Mouse (Mus musculus) forebrain, embryonic 13.5 days (tissue): ENCODE measurements at regions not wholly inside any gene's neighbourhood (a gene's known extent, or its start where the extent isn't known, plus 50 kb on each side); places are given as distances from the start of the nearest gene placed in this dataset.

Source experiments
- ATAC-seq: fragments of 200-750 bp; cut with Nextera tagmentation; 2 replicates; pipeline ENCODE4 v1.8.0; 2017
- H3K27ac ChIP-seq: fragments of 300-500 bp; sonication (generic); 2 replicates; pipeline ENCODE4 v1.5.1; 2015; ENCODE audit warnings: inconsistent platforms, mild to moderate bottlenecking, moderate library complexity
- H3K27me3 ChIP-seq: fragments of 300-500 bp; sonication (generic); 2 replicates; pipeline ENCODE4 v1.6.1; 2015; ENCODE audit warnings: mild to moderate bottlenecking, inconsistent platforms
- H3K36me3 ChIP-seq: fragments of 300-500 bp; sonication (generic); 2 replicates; pipeline ENCODE4 v1.6.1; 2015; ENCODE audit warnings: mild to moderate bottlenecking, inconsistent platforms; ENCODE audit not compliant: poor library complexity, severe bottlenecking
- H3K4me1 ChIP-seq: fragments of 300-500 bp; sonication (generic); 2 replicates; pipeline ENCODE4 v1.6.1; 2015; ENCODE audit warnings: inconsistent platforms
- H3K4me2 ChIP-seq: fragments of 300-500 bp; sonication (generic); 2 replicates; pipeline ENCODE4 v1.6.1; 2015; ENCODE audit warnings: inconsistent platforms, mild to moderate bottlenecking, moderate library complexity
- H3K4me3 ChIP-seq: fragments of 300-500 bp; sonication (generic); 2 replicates; pipeline ENCODE4 v1.5.1; 2015; ENCODE audit warnings: mild to moderate bottlenecking, inconsistent platforms
- H3K9ac ChIP-seq: fragments of 300-500 bp; sonication (generic); 2 replicates; pipeline ENCODE4 v1.6.1; 2015; ENCODE audit warnings: mild to moderate bottlenecking, inconsistent platforms
- H3K9me3 ChIP-seq: fragments of 300-500 bp; sonication (generic); replicated peaks from 2 replicates; pipeline ENCODE4 v1.6.1; 2016; ENCODE audit warnings: inconsistent platforms
- WGBS: fragments of 180-500 bp; shearing (Covaris S2); methylation state at CpG from one replicate; pipeline ENCODE4 v1.1.7; 2015; 5-methylcytosine and 5-hydroxymethylcytosine counted together

DNA sequence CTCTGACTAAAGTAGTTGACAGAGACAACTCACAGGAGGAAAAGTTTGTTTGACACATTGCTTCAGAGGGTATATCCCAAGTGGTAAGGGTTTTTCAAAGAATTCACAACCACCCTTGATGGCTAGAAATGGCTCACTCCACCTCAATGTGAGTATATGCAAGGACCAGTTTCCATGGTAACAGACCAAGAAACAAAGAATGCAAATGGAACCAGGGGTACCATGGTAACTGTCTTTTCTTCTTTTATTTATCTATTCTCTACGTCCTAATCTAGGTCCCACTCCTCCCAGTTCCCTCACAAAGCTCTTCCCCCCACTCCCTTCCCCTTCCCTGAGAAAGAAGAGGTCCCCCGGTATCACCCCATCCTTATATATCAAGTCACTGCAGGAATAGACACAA lies 57.5 kb downstream of the Ins1 start:
- 18% methylated on average over 2 of the region's 2 CpGs for WGBS
- Histone ChIP-seq H3K9me3 (no peaks in the 10 kb centered on the region), H3K4me3 (no peak overlapping the region), H3K27ac (no peak overlapping the region), H3K9ac (no peak overlapping the region), H3K4me1 (no peaks in the 10 kb centered on the region), H3K4me2 (no peak overlapping the region), H3K36me3 (no peaks in the 10 kb centered on the region), H3K27me3 (no peaks in the 10 kb centered on the region)
- peak; percentile 27; the same call in 1 of the 2 replicates for ATAC-seq

GRCm38 (mm10) chr19:52331398-52331797 lies 67.3 kb downstream of the Ins1 start:
- WGBS, result 96% methylated on average over 1 of the region's 1 CpGs
- Histone ChIP-seq H3K36me3 (no peaks in the 10 kb centered on the region), H3K4me1 (no peaks in the 10 kb centered on the region)

GRCm38 (mm10) chr19:52355175-52355574 lies 91.1 kb downstream of the Ins1 start:
- WGBS, result 97% methylated on average over 2 of the region's 2 CpGs
- H3K36me3 ChIP-seq, result no peaks in the 10 kb centered on the region
- no peak overlapping the region for H3K4me2 ChIP-seq
- H3K27me3 ChIP-seq, result no peaks in the 10 kb centered on the region
- no peak overlapping the region for H3K9ac ChIP-seq
- H3K4me3 ChIP-seq, result no peak overlapping the region
- ATAC-seq, result no peak
- no peak overlapping the region for H3K27ac ChIP-seq
- no peaks in the 10 kb centered on the region for H3K9me3 ChIP-seq
- H3K4me1 ChIP-seq, result no peaks in the 10 kb centered on the region

More at GRCm38 (mm10) chr19:52331398-52331797, 67.3 kb downstream of the Ins1 start:
- no peak for ATAC-seq
- Histone ChIP-seq H3K4me2 (no peak overlapping the region), H3K9ac (no peak overlapping the region), H3K27me3 (no peaks in the 10 kb centered on the region), H3K9me3 (no peaks in the 10 kb centered on the region), H3K4me3 (no peak overlapping the region), H3K27ac (no peak overlapping the region)

GRCm38 (mm10) chr19:52374892-52375578 lies 110.9 kb downstream of the Ins1 start:
- Histone ChIP-seq H3K27me3 (no peaks in the 10 kb centered on the region), H3K4me1 (no peaks in the 10 kb centered on the region), H3K9ac (no peak overlapping the region), H3K9me3 (no peaks in the 10 kb centered on the region), H3K36me3 (no peaks in the 10 kb centered on the region), H3K4me2 (no peak overlapping the region), H3K27ac (no peak overlapping the region), H3K4me3 (no peak overlapping the region)
- WGBS, result 85% methylated on average over 4 of the region's 4 CpGs
- no peak for ATAC-seq

DNA sequence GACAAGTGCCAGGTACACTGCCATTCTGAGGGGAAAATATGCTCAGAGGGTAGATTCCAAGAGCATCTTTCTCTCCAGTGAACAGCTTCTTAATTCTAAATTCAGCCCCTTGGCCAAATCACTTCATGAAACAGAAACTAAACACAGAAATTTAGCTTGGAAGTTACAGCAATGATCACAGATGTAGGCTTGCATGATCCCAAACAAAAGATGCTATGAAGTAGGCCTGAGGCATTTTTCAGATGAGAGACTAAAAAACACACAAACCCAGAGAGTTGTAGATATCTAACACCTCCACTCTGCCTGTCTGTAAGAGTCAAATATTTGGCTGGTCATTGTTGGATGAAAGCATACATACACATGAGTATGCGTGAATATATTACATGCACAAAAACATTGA lies 142.6 kb downstream of the Ins1 start:
- Histone ChIP-seq H3K27me3 (no peaks in the 10 kb centered on the region), H3K36me3 (no peaks in the 10 kb centered on the region), H3K9ac (no peak overlapping the region), H3K4me2 (no peak overlapping the region), H3K27ac (no peak overlapping the region), H3K4me1 (no peaks in the 10 kb centered on the region), H3K9me3 (no peaks in the 10 kb centered on the region), H3K4me3 (no peak overlapping the region)
- ATAC-seq, result no peak
- WGBS, result 88% methylated on average over 1 of the region's 1 CpGs

DNA sequence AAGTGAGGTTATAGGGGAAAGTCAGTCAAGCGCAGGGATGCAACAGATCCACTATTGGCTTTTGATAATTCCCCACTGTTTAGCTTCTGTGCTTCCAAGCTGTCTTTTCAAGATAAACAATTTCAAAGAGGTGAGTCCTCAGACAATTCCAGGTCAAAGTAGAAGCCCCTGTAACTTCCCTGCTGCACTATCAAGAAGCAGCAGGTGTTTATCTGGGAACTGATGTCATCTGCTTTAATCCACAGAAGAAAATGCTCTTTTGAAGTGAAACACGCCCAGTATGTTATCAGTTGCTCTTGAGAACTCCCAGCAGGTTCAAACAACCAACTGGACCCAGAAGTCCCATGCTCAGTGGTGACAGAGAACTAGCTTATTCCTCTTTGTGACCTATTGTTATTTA lies 164.7 kb downstream of the Ins1 start:
- no peaks in the 10 kb centered on the region for H3K9me3 ChIP-seq
- no peak overlapping the region for H3K4me3 ChIP-seq
- H3K27me3 ChIP-seq, result no peaks in the 10 kb centered on the region
- no peaks in the 10 kb centered on the region for H3K4me1 ChIP-seq
- no peak overlapping the region for H3K4me2 ChIP-seq
- 67% methylated on average over 2 of the region's 2 CpGs for whole genome bisulfite sequencing
- H3K27ac ChIP-seq, result no peak overlapping the region
- H3K36me3 ChIP-seq, result no peaks in the 10 kb centered on the region
- H3K9ac ChIP-seq, result no peak overlapping the region
- no peak for ATAC-seq

DNA sequence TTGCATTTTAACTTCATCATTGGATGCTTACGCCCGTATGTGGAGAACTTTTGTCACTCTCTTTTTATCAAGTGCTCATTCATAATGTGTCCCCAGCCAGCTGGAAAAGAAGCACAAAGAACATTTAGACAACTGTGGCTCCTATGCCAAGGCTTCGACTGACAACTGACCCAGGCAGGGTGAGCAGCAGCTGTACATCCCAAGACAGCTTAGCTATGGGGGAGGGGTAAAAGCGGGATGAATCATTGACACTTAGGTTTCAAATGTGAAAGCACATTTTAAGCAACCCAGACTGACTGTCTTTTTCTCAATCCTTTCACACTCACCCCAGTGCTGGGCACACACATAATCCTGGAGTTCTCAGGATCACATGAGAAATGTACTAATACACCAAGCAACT lies 178.4 kb downstream of the Ins1 start:
- Histone ChIP-seq H3K4me2 (no peak overlapping the region), H3K36me3 (no peaks in the 10 kb centered on the region), H3K27me3 (no peaks in the 10 kb centered on the region), H3K9ac (no peak overlapping the region), H3K9me3 (no peaks in the 10 kb centered on the region), H3K27ac (no peak overlapping the region), H3K4me1 (no peaks in the 10 kb centered on the region), H3K4me3 (no peak overlapping the region)
- no peak for ATAC-seq
- 84% methylated on average over 4 of the region's 4 CpGs for WGBS

DNA sequence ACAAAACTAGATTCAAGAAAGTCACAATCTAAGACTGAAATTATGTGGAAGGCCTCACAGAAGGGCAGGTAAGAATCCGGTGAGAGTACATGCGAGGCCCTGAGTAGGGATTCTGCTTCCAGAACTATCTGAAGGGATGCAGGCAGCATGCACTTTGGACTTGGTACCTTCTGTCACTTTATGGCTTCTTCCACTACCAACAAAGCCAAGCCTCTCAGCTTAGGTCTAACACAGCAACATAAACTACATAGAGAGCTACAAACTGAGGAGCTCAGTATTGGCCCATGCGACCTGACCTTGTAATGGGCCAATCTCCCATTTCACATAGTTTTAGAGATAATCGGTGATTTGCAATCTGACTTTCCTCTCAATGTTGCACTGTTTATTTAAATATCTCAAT lies 184.8 kb downstream of the Ins1 start:
- ATAC-seq, result no peak
- WGBS, result 96% methylated on average over 4 of the region's 4 CpGs
- no peak overlapping the region; the same call in 1 of the 2 replicates for H3K27ac ChIP-seq
- no peaks in the 10 kb centered on the region for H3K27me3 ChIP-seq
- H3K9ac ChIP-seq, result no peak overlapping the region
- no peaks in the 10 kb centered on the region for H3K9me3 ChIP-seq
- no peaks in the 10 kb centered on the region for H3K36me3 ChIP-seq
- H3K4me3 ChIP-seq, result no peak overlapping the region
- no peaks in the 10 kb centered on the region for H3K4me1 ChIP-seq
- no peak overlapping the region for H3K4me2 ChIP-seq

- Histone ChIP-seq H3K9ac (no peak overlapping the region), H3K9me3 (no peaks in the 10 kb centered on the region), H3K4me3 (no peak overlapping the region), H3K27me3 (no peaks in the 10 kb centered on the region), H3K4me1 (no peaks in the 10 kb centered on the region), H3K27ac (no peak overlapping the region), H3K36me3 (no peaks in the 10 kb centered on the region), H3K4me2 (no peak overlapping the region)
- no peak for ATAC-seq
- 71% methylated on average over 4 of the region's 4 CpGs for WGBS
Measured at GRCm38 (mm10) chr19:52449392-52449791, 185.3 kb downstream of the Ins1 start.
